21 mouse cellular contexts compared by ENCODE assay signal in genomic region chr5:29445275-29445674, GRCm38 (mm10). TPM values are rescaled to one million over a fixed set of nuclear protein-coding genes. Genes with fewer than 3 reads are reported as not detected.
"Had no signal": no experiment of that assay in that cellular context is flagged by ENCODE, and none has a peak within 500 bp of the region (broad histone marks: within the 10 kb centered on the region; RNA-seq: fewer than 3 reads in every experiment).

No protein-coding gene starts in this region.

- H3K4me1 ChIP-seq: liver, embryonic 13.5 days; liver, embryonic 15.5 days; lung, embryonic 15.5 days; midbrain, embryonic 13.5 days; midbrain, embryonic 15.5 days; neural tube, embryonic 12.5 days had no signal

- ATAC-seq: liver, postnatal 0 days; lung, postnatal 0 days; midbrain, embryonic 13.5 days; midbrain, embryonic 15.5 days had no signal

- DNase-seq: liver, embryonic 13.5 days; liver, postnatal 0 days; lung, adult 2 months; lung, postnatal 14 days; lung, postnatal 36 days; right cerebral cortex, postnatal 14 days; spleen, adult 18-20 months; thymus, adult 2 months; thymus, postnatal 25 days had no signal

- H3K4me3 ChIP-seq: liver, embryonic 13.5 days; liver, embryonic 15.5 days; lung, embryonic 15.5 days; midbrain, embryonic 13.5 days; midbrain, embryonic 15.5 days; neural tube, embryonic 12.5 days had no signal

- H3K27me3 ChIP-seq: liver, embryonic 13.5 days; liver, embryonic 15.5 days; lung, embryonic 15.5 days; midbrain, embryonic 13.5 days; midbrain, embryonic 15.5 days; neural tube, embryonic 12.5 days had no signal

- H3K9me3 ChIP-seq: liver, embryonic 13.5 days; liver, embryonic 15.5 days; lung, embryonic 15.5 days; midbrain, embryonic 13.5 days; midbrain, embryonic 15.5 days; neural tube, embryonic 12.5 days had no signal

- H3K27ac ChIP-seq: liver, embryonic 13.5 days; liver, embryonic 15.5 days; lung, embryonic 15.5 days; macrophage; midbrain, embryonic 13.5 days; midbrain, embryonic 15.5 days; neural tube, embryonic 12.5 days had no signal

- H3K9ac ChIP-seq: liver, embryonic 13.5 days; liver, embryonic 15.5 days; liver, postnatal 0 days; lung, embryonic 15.5 days; midbrain, embryonic 13.5 days; midbrain, embryonic 15.5 days; neural tube, embryonic 12.5 days had no signal

- H3K4me2 ChIP-seq: liver, embryonic 13.5 days; liver, embryonic 15.5 days; lung, embryonic 15.5 days; midbrain, embryonic 11.5 days; midbrain, embryonic 13.5 days; midbrain, embryonic 15.5 days; neural tube, embryonic 12.5 days had no signal

RNA-seq across cellular contexts. Expression of gene Mnx1, which starts 33.0 kb away (rescaled TPM):
- total RNA-seq: megakaryocyte, adult 5-6 weeks; midbrain, postnatal 0 days; monocyte, adult 5-6 weeks; neutrophil, adult 5-6 weeks had no signal
- polyA plus RNA-seq: liver, embryonic 13.5 days; liver, embryonic 15.5 days; liver, postnatal 0 days; lung, adult 2 months; lung, embryonic 15.5 days; lung, postnatal 0 days; macrophage; midbrain, embryonic 11.5 days; midbrain, embryonic 13.5 days; midbrain, embryonic 15.5 days; midbrain, postnatal 0 days had no signal
